Mouse (Mus musculus) retina, postnatal 7 days (tissue): ENCODE measurements at regions not wholly inside any gene's neighbourhood (a gene's known extent, or its start where the extent isn't known, plus 50 kb on each side); places are given as distances from the start of the nearest gene placed in this dataset.

Source experiments
- DNase-seq: peaks from one replicate; pipeline ENCODE4 v3.0.0-alpha.2; 2012; ENCODE audit warnings: low read depth, low spot score

DNA sequence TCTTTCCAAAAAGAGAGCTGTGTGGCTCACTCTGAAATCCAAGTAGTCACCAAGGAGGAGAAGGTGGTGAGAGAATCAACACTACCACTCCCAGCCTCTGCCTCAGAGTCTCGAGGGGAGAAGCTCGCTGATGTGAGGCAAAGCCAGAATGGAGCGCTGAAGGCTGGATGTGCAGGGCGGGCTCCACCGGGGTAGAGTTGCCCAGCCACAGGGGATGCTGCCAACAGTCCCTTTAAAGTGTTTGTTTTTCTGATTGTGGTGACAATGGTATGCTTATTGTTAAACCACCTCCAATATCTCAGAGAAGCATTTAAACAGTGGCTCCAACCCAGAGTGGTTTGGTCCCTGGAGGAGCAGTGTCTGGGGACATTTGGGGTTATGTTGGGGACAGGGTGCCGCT lies 110.7 kb upstream of the Ptpn1 start:
- no peak for DNase-seq

DNA sequence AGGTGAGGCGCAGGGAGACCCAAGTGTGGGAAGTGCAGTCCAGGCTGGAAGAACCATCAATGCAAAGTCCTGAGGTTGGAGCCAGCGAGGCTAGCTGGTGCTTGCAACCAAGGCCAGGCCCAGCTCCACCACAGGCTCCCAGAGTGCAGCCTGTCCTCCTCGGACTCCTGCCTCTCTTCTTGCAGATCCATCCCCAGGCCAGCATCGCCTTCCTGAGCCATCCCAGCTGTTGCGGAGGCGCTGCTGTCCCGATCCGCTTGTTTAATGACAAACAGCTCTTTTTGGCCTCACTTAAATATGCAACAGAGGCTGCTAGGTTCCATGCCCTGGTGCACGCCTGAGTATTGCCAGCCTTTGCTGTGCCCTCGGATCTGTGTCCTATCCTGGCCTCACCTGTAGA lies 113.1 kb upstream of the Ptpn1 start:
- DNase-seq = no peak

DNA sequence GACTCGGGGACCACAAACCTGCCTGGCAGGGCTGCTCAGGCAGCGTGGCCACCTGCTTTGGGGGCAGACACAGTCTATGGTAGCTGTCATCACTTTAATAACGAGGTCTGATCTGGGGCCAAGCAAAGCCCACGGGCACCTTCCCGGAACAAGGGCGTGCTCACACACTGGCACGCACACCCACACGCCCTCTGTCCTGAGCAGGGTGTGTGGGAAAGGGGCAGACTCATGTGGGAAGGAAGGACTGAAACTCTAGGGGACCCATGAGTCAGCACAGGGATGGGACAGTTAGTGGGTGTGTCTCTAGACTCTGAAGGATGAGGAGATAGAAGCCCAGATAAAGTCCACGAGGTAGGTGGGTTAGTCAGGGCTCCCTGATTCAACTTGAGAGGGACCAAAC lies 114.8 kb upstream of the Ptpn1 start:
- no peak for DNase-seq

DNA sequence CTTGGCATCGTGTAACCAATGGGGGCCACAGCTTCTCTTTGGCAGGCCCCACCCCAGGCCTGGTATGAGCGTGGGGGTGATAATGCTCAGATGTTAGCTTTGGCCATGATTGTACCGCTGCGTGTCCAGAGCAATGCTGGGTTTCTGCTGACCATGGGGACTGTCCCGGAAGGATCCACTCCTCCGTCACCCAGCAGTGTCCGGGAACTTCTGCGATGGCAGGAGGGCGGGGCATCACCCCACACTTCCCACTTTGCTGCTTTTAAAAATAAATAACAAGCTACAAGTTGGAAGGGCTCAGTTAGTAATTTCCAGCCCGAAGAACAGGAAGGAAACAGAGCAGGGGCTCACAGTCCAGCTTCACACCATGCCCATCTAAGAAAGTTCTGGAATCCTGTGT lies 116.7 kb upstream of the Ptpn1 start:
- DNase-seq = no peak

DNA sequence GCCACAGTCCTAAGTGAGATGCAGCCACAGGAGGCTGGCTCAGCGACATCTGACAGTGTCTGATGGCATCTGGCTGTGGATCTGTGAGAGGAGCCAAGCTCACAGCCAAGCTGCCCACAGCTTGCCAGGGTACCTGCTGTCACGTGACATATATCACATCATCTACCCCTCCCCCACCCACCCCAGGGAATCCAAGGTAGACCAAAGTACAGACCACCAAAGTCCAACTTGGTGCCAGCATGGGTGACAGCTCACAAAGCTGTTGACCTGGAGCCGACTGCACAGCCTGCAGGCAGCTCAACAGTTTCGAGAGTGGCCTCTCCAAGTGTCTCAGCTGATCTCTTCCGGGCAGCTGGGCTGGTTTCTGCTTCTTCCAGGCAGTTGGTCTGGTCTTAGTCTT lies 119.6 kb upstream of the Tmem189 start:
- DNase-seq = no peak

DNA sequence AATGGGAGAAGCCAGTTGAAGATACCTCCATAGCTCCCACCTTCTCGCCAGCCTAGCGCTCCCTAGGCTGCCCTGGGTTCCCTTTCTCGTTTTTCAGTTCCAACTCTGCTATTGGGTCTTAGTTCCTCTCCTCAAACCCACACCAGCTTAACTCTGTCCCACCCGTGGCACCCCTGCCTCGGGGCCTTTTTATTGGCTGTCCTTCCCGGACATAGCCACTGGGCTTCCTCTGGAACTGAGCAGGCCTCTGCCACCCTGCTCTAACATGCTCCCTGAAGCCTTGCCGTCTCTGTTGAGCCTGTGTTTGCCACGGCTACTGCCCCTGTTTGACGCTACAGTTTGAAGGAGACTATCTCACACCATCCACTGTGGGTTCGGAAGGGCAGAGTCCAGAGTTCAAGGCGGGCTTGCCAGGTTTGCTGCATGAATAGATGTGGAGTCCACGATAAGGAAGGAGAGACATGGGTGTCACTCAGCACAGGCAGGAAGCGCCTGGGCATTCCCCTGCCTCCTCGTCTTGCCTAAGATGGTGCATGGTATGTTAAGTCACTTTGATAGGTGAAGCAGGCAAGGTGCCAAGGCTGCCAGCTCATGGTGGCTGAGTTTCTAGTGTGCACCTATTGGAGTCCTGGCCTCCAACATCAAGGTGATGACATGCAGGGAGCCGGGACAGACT lies 116.1 kb upstream of the Tmem189 start:
- no peak for DNase-seq

DNA sequence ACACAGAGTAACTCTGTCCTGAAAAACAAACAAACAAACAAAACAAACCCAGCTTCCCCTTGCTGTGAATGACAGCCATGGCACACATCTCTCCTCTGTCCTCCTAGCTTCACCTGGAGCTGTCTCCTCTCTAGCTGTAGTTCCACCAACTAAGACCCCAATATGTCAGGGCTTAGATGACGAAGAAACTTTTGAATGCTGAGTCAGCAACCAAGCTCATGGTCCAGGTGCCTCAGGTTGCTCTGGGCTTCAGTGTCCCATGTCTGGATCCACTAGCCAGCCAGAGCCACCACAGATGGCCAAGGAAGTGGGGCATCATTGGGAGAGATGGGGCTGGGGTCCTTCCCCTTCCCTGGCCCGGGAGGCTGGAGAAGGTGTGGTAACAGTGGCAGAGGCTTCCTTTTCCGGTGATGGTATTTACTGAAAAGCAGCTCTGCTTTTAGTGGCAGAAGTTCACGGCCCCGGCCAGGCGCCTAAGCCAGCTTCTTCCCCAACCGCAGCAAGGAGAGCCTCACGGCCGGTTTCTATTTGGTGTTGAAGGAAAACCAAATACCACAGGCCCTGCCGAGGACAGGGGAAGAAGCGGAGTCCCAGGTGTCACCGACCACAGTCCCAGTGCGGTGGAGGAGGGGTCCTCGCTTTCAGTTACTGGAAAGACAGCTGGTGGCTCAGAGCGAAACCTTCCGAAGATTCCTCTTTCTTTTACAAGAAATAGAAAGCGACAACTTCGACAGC lies 115.0 kb upstream of the Tmem189 start:
- no peak for DNase-seq

DNA sequence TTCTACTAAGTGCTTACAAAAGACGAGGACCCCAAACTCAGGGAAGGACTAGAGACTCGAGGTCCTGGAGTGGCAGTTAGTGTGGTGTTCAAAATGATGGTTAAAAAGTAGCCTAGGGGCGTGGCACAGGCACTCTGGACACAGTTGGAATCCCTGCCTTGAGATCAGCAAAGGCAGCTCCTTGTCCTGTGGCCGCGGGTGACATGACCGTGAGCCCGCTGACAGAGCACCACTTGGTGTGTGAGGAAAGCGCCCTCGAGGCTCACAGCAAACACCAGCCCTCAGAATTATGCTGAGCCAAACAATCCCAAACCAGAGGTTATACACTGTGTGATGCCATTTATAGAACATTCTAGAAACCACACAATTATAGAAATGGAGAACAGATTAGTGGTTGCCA lies 112.9 kb upstream of the Tmem189 start:
- no peak for DNase-seq

DNA sequence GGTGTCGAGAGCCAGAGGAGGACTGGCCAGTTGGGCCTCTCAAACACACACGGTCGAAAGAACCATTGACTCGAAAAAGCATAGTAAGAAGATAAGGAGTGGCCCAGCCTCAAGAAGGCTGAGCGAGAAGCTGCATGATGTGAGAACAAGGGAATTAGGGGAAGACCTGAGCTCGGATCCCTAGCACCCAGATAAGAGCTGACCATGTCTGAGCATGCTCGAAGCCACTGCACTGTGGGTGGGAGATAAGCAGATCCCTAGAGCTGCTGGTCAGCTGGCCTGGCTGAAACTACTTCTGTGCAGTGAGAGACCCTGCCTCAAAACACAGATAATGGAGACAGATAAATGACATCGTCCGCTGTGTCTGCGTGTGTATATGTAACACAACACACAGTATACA lies 111.8 kb upstream of the Tmem189 start:
- DNase-seq = no peak

DNA sequence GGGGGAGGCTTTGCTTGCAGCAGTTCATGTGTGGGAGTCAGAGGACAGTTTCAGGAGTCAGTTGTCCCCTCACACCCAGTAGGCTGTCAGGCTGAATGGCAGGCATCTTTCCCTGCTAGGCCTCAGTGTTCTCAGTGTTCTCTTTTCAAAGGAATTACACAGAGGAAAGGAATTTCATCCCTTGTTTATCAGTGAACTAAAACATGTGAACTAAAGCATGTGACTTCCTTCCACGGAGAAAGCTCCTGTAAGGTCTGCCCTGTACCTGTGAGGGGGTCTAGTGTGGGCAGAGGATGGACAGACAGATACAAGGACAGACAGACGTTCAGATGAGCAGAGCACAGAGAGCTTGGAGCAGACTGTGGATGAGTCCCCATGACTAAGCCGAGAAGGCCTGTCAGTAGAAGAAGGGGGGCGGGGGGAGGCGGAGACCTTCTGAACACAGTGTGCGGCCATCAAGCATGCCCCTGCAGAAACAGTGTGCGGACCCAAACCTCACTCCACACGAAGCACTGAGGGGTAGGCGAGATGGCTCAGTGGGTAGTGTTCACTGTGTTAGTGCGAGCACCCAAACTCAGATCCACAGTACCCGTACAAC lies 111.1 kb upstream of the Tmem189 start:
- DNase-seq = no peak

DNA sequence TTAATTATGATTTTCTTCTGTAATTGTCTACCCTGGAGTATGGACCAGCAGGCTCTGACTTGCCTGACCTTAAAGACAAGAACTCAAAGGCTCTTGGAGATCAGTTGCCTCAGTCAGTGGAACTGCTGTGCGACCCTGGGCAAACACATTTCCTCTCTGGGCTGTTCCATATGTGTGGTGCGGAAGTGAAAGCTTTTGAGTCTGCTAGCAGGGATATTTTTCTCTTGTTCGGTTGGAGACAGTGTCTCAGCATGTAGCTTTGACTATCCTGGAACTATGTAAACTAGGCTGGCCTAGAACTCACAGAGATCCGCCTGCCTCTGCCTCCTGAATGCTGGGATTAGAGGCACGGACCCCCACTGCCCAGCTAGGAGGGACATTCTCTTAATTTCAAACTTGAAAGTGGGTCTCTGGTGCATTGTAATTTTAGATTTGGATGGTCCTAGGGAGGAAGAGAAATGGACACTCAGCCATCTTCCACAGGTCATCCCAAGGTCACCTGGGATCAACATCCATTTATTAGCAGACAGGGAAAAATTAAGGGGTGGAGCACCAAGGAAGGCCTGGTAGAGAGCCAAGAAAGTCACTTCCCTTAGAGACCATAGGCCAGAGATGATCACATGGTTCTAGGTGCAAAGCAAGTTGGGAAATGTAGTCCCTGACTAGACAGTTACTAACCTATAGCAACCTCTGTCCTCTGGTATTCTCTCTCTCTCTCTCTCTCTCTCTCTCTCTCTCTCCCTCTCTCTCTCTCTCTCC lies 110.2 kb upstream of the Tmem189 start:
- DNase-seq = no peak

DNA sequence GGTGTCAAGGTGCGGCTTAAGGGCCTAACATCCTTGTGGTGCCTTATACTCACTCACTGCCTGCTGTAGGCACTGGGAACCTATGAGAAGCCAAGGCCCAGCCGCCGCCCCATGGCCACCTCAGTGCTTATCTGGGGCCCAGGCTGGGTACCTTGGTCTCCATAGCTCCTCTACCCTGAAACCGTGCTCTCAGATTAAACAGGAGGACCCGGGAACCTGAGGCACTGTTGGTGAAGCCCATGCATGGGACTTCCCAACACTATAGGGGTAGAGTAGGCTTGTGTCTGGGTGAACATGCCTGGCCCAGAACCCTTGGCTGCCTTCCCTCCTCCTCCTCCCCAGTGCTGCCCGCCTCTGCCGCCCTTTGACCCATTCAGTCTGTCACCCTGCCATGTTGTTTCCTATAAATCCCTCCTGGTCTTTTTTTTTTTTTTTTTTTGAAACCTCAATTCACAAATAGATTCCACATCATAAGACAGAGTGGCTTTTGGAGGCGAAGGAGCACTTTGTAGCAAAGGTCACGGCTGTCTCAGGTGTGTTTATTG lies 109.4 kb upstream of the Tmem189 start:
- DNase-seq = no peak

DNA sequence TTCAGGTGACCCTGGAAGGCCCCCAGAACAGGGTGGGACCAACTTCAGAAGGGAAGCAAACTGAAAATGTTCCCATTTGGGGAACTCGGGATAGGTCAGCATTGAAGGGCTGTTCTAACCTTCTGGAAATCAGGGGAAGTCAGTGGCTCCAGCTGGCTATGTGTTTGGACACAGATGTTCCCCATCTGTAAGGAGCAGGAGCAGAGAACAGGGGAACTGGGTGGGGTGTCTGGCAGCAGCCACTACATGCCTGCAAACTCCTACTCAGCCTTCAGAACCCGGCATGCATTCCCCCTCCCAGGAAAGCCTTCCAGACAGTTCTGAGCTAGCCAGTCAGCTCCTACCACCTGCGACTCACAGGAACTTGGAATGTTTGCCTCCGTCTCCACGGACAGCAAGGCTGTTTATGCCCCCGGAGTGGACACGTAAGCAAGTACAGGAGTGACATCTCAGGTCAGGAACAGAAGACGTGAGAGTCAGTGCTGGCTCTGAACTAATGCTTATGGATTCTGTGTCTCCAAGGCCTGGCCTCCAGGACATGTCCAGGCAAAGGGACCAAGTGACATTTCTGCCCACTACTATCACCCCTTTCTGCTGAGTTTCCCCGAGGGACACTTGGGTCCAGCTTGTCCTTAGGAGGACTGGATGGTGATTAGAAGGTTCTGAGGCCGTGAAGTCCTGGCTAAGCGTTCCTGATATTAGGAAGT lies 108.6 kb upstream of the Tmem189 start:
- no peak for DNase-seq

DNA sequence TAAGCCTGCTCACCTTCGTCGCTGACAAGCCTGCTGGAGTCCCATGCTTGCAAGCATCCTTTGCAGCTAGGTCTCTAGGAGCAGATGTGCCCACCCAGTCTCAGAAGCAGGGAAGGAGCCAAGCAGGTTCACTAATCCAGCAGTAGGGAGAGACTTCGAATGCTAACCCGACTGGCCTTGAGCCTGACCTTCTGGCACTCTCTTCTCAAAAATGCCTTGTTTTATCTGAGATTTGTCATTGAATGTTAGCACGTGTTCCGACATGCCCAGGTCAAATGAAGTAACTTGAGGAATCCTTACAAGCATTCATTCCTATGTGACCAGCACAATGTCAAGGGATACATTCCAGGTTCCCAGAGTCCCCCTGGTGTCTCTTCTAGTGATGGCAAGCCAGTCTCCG lies 105.9 kb upstream of the Tmem189 start:
- DNase-seq = no peak

DNA sequence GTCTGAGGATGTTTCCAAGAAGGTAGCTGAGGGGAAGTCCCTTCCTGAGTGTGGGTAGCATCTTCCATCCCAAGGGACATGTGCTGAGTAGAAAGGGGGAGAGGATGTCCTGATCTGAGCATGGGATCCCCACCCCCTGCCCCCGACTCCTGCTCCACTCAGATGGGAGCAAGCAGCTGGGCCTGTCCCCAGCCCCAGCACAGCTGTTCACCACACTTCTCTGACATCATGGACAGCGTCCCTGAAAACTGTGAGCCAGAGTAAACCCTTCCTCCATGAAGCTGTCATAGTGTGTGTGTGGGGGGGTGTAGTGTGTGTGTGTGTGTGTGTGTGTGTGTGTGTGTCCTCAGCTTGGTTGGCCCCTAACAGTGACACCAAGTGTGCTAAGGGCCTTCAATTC lies 104.3 kb upstream of the Tmem189 start:
- DNase-seq = no peak

DNA sequence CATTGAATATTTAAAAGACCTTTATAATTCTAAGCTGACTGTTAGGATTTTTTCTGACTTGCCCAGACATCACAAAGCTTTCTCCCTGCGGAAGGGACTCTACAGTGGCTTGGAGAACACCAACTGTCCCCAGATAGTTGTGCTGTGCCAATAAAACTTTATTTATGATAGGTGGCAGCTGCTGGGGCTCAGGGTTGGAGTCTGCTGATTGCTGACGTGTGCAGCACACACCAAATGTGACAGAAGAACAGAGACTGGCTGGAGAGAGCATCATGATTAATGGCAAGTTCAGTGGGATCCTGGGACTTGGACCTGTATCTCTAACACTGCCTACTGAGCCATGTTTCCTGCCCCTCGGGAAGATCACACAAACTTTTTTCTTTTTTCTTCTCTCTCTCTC lies 103.1 kb upstream of the Tmem189 start:
- DNase-seq = no peak

DNA sequence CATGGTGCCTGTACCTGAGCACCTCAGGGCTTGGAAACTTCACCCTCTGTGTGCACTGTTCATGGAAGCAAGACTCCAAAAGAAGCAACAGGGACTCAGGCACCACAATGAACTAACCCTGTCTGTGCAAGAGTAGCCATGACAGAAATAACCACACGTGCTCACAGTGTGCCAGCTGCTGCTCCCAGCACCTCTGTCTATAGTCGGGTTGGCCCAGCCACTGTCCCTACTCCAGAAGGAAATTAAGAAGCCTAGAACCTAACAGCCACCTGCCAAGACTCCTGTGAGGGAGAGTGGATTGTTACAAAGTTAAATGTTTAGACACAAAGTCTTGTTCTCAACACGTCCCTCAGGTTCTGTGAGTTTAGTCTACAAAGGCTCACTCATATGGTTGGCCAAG lies 102.7 kb upstream of the Tmem189 start:
- DNase-seq = no peak

DNA sequence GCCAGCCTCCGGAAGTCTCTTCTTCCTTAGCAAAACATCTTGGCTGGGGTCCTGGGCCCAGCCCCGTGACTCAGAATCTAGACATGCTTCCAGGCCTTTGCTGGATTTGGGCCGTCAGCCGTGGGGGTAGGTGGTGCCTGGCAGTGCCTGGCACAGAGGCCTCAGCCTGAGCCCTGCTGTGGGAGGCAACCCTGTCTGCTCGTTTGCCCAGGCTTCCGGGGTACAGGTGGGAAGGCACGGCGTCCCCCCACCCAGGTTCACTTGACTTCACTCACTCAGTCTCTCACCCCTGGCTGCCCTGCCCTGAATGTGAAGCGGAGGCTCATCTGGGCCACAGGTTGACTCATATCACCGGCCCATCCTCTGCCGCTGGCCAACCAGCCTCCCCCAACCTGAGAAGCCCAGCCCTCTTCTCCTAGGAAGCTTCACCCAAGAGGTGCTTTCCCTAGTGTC lies 99.9 kb upstream of the Tmem189 start:
- no peak for DNase-seq

DNA sequence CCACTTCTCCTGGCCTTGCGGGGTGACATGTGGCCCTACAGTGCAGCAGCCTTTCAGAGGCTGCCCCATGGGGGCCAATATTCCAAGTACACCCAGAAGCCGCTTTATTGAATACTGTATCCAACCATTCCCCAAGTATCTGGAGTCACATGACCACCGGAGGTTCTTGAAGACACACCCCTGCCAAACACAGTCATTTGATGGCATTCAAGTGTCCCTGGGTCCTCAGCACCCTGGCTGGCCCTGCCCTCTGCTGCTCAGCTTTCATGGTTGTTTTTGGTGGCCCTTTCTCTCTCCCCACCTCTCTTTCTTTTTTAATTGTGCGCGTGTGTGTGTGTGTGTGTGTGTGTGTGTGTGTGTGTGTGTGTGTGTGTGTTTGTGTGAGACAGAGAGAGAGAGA lies 97.3 kb upstream of the Tmem189 start:
- DNase-seq = no peak

DNA sequence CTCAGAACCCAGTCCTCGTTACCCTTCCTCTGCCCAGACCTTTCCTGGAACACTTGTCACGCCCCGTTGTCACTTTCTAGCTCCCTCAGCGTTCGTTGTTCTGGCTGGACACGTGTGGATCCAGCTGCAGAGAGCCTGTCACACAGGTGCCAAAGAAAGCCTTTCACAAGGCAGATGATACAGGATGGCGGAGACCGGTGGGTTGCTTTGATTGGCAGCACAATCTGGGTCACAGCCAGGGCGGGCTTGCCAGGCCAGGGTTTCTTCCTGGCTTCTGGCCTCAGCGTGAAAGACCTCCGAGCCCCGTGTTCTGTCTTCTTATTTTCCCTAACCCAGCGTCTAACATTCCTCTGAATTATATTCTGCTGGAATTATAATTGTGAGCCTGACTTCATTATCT lies 94.7 kb upstream of the Tmem189 start:
- no peak for DNase-seq

DNA sequence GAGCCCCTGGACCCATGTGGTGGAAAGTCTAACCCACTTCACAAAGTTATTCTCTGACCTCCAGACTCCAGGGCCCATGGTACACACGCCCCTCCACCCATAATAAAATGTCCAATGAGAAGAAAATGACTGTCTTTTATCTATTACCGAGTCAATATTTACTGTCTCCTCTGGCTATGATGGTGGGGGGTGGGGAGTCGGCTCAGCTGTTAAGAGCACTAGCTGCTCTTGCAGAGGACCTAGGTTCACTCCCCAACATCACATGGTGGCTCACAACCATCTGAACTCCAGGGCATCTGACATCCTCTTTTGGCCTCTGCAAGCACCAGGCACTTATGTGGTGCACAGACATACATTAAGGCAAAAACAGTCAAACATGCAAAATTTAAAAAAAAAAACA lies 93.8 kb upstream of the Tmem189 start:
- no peak for DNase-seq
